Mouse (Mus musculus) urinary bladder, postnatal 14 days (tissue): ENCODE measurements around the gene Prrt4.
"Not testable (repeated sequence)": the region's sequence is repeated elsewhere in the genome, so short reads cannot be mapped to it uniquely, and the experiment has no call there.

Source experiments
- DNase-seq: peaks from one replicate; pipeline ENCODE4 v3.0.0; 2021; ENCODE audit warnings: low spot score

Gene Prrt4

DNA sequence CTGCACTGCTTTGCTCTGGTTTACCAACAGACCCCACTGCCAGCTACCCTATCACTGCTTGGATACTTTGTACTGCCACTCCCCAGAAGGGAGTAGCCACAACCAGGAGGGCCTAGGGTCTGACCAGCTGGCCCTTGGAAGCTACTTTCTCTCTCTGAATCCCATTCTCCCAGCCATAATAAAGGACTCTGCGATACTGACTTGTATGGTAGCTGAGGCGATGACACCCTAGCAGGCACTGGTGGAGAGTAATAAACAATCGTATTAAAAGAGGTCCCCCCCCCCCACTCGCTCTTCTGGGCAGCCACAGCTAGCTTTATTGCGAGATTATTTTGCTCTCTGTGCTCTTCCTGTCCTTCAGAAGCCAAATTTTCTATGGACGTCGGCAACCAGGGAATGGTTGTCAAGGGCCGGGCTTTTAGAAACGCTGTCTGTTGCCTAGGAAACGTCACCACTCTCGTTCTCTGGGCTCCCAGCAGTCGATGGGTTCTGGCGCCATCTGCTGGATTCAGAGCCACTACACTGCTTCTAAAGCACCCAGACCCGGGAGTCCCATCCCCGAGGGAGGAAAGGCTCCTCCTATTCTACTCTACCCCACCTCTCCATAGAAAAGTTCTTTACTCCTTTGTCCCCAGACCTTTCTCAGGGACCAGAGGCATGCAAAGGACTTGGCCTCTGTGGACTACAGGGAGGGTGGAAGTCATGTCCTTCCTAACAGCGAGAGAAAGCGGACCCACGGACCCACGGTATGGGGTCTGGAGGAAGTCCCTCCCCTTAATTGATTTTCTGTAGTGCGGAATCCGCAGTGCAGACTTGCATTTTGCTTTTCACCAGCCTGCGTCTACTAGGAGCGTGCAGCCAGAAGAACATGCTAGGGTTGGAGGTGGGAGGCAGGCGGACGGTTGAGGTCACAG, 19.2 kb upstream of the Prrt4 start:
- DNase-seq = peak; percentile 92

GRCm38 (mm10) chr6:29195846-29196698, 16.7 kb upstream of the Prrt4 start:
- peak; percentile 8 for DNase-seq

GRCm38 (mm10) chr6:29195146-29195545, 15.8 kb upstream of the Prrt4 start:
- DNase-seq = no peak

GRCm38 (mm10) chr6:29193961-29194750, 14.8 kb upstream of the Prrt4 start:
- DNase-seq = peak; percentile 22

DNA sequence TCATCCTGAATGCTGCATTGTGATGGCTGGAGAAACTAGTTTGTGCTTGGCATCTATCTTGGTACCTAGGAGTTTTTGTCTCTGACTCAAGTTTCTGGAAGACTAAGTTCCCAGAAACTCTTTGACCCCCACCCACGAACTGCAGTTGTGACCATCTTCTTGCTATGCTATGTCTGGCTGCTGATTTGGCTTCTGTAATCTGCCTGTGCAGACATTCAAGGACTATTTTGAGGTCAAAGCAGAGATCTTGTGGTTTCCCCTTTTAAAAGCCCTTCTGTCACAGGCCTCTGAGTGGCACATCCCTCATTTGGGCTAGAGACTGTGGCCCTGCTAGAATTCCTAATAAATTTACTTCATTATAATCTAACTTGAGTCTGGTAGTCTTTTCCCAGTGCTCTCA, 8.6 kb upstream of the Prrt4 start:
- no peak for DNase-seq

DNA sequence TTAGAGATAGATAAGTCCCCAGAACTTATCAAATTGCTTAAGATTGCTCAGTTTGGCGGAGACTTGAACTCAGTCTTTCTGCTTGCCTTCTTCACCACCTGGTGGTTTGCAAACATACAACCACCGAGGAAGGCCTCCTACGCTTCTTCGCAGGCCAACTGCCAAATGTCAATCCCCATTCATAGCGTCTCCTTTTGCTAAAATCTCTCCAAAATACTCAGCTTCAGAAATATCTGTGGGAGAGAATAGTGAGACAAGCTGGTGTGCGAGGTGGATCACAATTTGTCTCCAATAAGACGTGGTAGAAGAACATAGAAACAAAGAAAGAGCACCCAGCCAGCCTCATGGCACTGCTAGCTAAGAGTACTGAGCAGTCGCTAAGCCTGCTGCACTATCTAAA, 459 bp upstream of the Prrt4 start:
- no peak for DNase-seq

- no peak for DNase-seq
These were observed 1.2 kb downstream of the Prrt4 start for GRCm38 (mm10) chr6:29177901-29178879.

DNA sequence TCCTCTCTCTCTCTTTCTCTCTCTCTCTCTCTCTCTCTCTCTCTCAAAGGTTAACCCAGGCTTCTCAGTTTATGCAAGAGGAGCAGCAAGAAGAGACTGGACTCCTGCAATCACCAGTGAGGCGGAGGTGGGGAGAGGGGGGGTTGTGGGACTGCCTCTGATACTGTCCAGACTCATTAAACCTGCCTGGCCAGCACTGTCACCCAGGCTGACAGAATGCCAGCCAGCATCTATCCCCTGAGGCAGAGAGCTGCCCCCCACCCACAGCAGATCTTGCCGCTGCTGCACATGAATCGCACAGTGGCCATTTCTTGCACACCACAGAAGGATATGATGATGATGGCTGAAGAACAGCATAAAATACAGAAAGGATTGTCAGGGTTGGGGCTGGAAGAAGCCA, 4.3 kb downstream of the Prrt4 start:
- DNase-seq = no peak

DNA sequence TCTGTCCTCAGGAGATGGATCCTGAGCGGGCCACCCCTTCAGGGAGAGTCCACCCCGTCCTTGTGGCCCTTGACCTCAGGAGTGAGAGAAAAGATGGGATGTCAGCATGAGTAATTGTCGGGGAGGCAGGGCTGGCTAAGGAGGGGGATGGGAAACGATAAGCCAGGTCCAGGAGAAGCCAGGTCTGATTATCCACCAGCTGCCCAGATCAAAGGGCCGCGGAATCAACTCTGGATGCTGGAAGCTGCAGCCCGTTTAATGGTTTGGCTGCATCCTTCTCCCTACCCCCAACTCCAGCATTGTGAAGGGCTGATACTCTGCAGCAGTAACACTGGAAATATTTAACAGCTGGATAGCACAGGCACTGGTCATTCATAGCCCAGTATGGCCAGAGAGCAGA, 5.0 kb downstream of the Prrt4 start:
- DNase-seq = no peak

DNA sequence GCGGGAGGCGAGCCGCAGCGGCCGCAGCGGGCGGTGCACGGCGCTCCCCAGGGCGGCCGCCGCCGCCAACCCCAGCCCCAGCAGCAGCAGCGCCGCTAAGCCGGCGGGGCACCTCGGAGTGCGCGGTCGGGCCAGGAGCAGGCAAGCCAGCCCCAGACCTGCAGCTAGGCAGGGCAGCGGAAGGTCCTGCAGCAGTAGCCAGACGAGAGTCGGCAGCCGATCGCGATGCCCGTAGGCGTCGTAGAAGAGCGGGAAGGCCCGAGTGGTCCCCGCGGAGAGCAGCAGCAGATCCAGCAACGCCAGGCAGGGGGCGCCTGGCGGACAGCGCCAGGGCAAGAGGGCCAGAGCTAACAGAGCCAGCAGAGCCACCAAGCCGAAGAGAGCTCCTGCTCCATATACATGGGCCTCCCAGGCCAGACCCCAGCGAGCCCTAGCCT, 8.4 kb downstream of the Prrt4 start:
- peak; percentile 78 for DNase-seq

DNA sequence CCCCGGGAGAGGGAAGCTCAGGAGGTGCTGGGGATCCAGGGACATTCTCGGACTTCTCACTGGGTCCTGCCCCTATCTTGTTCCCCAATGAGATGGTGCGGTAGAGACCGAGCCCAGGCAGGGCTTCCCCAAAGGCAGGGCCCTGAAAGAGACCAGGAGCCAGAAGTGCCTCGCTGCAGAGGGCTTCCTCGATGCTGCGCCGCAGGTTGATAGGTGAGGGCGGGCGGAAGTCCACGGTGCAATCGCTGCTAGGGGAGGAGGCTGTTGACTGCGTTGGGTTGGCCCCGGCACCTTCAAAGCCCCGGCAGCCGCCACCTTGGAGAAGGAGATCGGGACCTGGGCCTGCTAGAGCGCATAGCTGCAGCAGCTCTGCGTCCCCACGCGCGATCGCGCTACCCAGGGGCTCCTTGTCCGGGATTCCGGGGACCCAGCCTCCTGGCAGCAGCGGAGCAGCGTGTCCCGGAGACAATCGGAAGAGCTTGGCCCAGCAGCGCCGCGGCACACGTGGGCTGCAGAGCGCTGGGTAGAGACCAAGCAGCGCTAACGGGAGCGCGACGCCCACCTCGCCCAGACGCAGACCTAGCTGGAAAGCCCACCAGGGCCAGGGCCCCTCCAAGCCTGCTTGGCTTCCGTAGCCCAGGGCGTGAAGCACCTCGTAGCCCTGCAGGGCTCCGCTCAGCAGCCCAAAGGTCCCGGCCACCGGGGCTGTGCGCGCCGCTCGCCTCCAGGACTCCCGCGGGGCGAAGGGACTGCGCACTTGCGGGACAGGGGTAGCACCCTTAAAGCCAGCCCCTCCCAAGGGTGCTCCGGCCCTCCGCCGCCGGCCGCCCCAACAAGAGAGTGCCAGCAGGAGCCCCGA, 9.1 kb downstream of the Prrt4 start:
- no peak for DNase-seq

- DNase-seq = no peak
These were observed 9.7 kb downstream of the Prrt4 start for GRCm38 (mm10) chr6:29169675-29170062.

DNA sequence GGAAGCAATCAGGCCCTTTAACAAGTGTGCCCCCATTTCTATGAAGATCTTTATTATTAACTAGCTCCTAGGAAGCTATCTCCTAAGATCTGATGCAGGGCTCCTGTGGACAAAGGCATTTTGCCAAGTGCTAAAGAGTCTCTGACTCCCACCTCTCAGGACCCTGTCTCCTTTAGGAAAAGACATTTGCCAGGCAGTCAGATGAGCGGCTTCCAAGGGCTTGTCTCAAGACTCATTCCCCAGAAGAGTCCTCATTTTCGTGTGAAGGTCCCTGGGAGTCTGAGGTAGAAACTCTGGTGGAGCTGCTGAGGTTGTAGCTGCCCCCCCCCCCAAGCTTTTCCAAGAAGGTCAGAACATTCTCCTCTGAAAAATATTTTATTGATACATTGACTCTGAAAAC, 10.5 kb downstream of the Prrt4 start:
- no peak for DNase-seq

GRCm38 (mm10) chr6:29166196-29166595, 13.2 kb downstream of the Prrt4 start:
- DNase-seq = no peak

DNA sequence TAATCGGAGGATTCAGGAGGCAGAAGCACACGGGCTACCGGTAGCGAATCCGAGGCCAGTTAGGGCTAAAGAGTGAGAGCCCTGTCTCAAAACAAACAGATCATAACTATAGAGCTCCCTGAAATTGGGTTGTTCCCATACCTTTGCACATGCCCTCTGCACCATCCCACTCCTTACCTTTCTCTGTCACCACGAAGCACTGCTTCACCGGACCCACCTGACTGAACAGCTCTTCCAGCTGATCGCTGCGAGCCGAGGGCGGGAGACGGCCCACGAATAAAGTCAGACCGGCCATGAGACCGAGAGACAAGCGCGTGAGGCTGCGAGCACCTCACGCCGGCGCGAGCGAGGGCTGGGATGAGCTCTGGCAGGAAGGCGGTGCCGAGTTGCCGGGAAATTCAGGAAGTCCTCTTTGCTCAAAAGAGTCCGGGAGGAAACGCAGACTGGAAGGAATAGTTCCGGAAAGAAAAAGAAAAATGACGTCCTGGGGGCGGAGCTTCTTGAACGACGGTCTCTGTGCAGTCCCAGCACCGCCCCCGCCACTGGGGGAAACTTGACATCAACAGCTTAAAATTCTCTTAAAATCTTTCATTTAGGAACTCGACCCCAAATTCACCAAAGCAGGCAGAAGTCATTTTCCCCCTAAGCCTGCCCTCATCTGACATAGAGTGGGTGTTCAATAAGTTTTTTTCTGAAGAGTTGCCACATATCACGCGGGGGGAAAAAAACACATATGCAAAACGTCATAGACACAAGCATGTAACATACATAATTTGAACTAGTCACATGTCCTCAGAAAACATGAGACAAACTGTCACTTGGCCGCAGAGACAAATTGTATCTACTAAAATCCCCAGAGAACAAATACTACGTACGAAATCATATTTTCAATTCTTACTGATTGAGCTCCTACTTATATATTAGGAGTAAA, 14.8 kb downstream of the Prrt4 start, which contains the start of gene Rbm28:
Rbm28 (minus strand) TSS at position 693 of the 931 bp plus-strand sequence.
- DNase-seq = peak; percentile 85

DNA sequence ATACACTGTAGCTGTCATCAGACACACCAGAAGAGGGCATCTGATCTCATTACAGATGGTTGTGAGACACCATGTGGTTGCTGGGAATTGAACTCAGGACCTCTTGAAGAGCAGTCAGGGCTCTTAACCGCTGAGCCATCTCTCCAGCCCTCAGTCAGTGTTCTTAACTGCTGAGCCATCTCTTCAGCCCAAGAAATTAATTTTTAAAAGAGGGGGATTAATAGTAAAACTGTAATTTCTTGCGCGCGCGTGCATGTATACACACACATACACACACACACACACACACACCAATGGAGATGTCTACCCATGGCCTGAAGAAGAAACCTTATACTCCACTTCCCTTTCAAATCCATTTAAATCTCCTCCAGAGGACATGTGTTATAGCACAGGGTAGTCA, 18.1 kb downstream of the Prrt4 start:
- not testable (repeated sequence) for DNase-seq

GRCm38 (mm10) chr6:29160786-29161185, 18.6 kb downstream of the Prrt4 start:
- DNase-seq = no peak

DNA sequence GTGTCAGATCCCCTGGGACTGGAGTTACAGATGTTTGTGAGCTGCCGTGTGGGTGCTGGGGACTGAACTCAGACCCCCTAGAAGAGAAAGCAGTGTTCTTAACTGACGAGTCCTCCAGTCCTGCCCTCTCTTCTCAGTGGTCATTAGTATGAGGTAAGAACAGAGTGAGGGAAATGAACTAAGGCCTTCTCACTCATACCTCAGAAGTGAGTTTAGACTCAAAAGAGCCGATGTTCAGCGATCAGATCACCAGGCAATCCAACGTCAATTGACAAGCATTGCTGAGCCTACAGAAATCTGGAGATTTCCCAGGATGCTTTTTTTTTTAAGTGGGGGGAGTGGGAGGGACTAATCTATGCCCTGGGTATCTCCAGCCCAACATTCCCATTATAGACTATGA, 23.1 kb downstream of the Prrt4 start:
- DNase-seq = no peak

GRCm38 (mm10) chr6:29150001-29150400, 29.4 kb downstream of the Prrt4 start:
- no peak for DNase-seq
